Mouse (Mus musculus) heart, postnatal 25 days (tissue): ENCODE data around the gene Speer3. TPM values are rescaled to one million over a fixed set of nuclear protein-coding genes. Genes with fewer than 3 reads are reported as not detected.
"Not testable (repeated sequence)": the region's sequence is repeated elsewhere in the genome, so short reads cannot be mapped to it uniquely, and the experiment has no call there.

ENCODE experiments used
- DNase-seq: peaks from one replicate; pipeline ENCODE4 v3.0.0; 2022; ENCODE audit warnings: low spot score
- intact Hi-C: fragments of 180-260 bp; cut with DNase I; formaldehyde crosslinking; loops from one replicate; pipeline ENCODE4 v1.15.1; 2025
- total RNA-seq, 2 experiments: library from RNA; stranded (reverse); gene quantifications; 2 replicates each; pipeline ENCODE4 v1.2.3; 2021

The Speer3 gene
- not detected for total RNA-seq

- DNase-seq = no peak
- intact Hi-C loops = no loop called here
These were observed at the start of gene Speer3 for GRCm38 (mm10) chr5:13791319-13791718. Gene Speer3, plus strand, starts transcription at chr5:13791619.

GRCm38 (mm10) chr5:13810496-13810895 is 19.1 kb downstream of the Speer3 start:
- DNase-seq, intact Hi-C loops: not testable (repeated sequence)

- intact Hi-C loops = no loop called here
- DNase-seq = no peak
These were observed 33.7 kb downstream of the Speer3 start for GRCm38 (mm10) chr5:13825108-13825507.

GRCm38 (mm10) chr5:13826708-13827107 is 35.3 kb downstream of the Speer3 start:
- intact Hi-C loops = no loop called here
- DNase-seq = no peak

GRCm38 (mm10) chr5:13844317-13844716 is 52.9 kb downstream of the Speer3 start:
- intact Hi-C loops = no loop called here
- no peak for DNase-seq

Other genes with a start within 250 kb of the Speer3 start
- under 1 TPM; 0.14 to 0.36 TPM for gene Sema3e, start 233.7 kb downstream of the Speer3 start, total RNA-seq